Mouse (Mus musculus) spleen, adult 12 weeks (tissue): ENCODE measurements around the gene Rubcnl.

Experiments
- DNase-seq: peaks from one replicate; pipeline ENCODE4 v3.0.0; 2022; ENCODE audit warnings: low spot score

The Rubcnl gene

DNA sequence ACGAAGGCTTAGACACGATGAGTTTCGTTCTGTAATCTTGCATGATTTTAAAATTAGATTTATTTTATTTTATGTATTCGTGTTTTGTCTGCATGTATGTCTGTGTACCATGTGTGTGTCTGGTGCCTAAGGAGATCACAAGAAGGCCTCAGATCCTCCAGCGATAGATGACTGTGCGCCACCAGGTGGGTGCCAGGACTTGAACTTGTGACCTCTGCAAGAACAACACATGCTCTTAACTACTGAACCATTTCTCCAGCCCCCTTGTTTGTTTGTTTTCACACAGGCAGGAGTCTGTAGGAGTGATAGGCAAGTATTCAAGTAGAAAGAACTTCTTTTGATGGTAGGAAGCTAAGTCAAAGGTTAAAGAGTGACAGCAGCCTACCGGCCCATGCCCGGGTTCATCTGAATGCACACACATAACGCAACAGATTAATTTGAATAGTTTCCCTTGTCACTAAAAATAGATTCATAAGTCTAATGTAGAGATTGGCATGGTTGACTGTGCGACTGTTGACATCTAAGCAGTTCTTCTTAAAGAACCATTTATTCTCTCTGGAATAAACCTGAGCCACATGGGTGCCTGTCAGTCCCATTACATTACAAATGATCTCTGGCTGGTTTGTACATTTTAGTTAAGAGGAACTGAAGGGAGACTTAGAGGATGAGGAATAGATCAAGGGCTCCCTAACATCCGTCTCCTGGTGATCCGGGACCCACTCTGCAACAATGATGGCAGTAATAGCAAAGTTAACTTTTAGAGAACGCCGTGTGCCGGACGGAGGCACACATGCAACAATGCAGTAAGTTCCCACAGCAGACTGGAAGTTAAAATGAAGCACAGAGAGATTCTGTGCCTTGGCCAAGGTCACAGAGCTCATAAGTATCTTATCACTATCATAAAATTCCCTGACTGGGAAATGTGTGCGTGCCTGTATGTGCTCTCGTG, 2.3 kb downstream of the Rubcnl start:
- no peak for DNase-seq

GRCm38 (mm10) chr14:75018829-75019228, 3.0 kb downstream of the Rubcnl start:
- no peak for DNase-seq

DNA sequence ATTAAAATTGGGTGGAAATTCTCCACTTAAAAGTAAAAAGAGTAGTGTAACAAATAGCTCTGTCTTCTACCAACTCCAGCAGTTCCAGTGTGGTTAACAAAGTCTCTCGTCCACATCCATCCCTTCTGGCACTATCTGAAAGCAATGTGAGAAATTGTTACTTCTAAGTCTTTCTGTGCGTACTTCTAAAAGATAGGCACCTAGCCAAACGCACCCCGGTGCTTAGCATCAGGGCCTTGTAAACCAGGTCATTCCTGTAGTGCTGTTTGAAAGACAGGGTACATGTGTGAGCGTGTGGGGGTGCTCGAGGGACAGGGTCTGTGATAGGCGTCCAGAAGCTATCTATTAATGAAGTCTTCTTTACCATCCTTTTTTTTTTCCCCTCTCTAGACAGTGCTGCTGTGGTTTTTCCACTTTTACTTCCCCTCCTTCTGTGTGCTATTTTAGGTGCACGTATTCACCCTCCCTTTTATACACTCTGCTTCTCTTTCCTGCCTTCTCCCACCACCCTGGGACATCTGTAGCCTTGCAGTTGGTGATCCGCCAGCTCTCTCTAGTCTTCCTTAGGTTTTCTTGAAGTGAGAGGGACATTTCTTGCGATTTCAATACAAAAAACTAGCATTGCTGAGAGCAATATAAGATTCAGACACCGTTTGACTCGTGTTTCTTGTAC, 4.9 kb downstream of the Rubcnl start:
- DNase-seq = no peak

GRCm38 (mm10) chr14:75022522-75022921, 6.7 kb downstream of the Rubcnl start:
- no peak for DNase-seq

GRCm38 (mm10) chr14:75024793-75025710, 9.2 kb downstream of the Rubcnl start:
- no peak for DNase-seq

DNA sequence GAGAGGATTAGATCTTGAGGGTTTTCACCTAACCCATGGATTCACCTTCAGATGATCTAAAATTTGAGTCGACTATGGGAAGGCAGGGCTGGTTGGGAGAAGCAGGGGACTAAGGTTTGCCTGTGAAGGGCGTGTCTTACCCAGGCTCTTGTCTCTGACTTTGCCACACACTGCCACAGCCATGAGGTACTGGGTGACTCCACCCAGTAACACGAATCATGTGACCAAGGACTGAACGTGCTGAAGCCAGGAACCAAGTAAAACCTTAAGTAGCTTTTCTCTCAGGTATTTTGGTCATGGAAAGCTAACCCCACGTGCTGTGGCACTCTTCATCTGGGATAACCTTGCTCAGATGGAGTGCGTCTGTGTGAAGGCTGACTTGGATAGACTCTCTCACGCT, 14.9 kb downstream of the Rubcnl start:
- no peak for DNase-seq

GRCm38 (mm10) chr14:75031999-75032575, 16.3 kb downstream of the Rubcnl start:
- DNase-seq = no peak

- DNase-seq = no peak
These were observed 16.9 kb downstream of the Rubcnl start for GRCm38 (mm10) chr14:75032742-75033141.

- DNase-seq = no peak
These were observed 18.4 kb downstream of the Rubcnl start for GRCm38 (mm10) chr14:75034240-75034639.

- no peak for DNase-seq
These were observed 19.6 kb downstream of the Rubcnl start for GRCm38 (mm10) chr14:75035431-75035830.

GRCm38 (mm10) chr14:75045184-75045583, 29.4 kb downstream of the Rubcnl start:
- no peak for DNase-seq

- no peak for DNase-seq
These were observed 36.6 kb downstream of the Rubcnl start for GRCm38 (mm10) chr14:75052451-75052850.

- no peak for DNase-seq
These were observed 38.9 kb downstream of the Rubcnl start for GRCm38 (mm10) chr14:75054455-75055343.

- peak; percentile 5 for DNase-seq
These were observed 41.1 kb downstream of the Rubcnl start for GRCm38 (mm10) chr14:75056861-75057431.

DNA sequence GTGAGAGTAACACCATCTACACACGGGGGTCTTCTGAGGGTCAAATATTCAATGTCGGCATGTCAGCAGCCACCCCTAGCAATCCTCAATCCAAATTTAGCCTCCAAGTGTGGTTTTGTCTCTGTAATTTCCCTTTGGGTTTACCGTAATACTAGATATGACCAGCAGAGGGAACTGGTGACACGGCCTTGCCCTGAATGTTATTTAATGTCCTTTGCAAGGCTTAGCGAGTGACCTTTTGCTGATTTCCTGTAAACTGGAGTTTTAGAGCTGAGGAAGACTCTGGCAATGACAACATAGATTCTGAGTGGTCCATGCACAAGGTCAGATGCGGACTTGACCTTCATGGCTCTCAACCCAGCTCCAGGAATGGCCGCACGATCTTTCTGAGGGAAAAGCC, 44.7 kb downstream of the Rubcnl start:
- no peak for DNase-seq

DNA sequence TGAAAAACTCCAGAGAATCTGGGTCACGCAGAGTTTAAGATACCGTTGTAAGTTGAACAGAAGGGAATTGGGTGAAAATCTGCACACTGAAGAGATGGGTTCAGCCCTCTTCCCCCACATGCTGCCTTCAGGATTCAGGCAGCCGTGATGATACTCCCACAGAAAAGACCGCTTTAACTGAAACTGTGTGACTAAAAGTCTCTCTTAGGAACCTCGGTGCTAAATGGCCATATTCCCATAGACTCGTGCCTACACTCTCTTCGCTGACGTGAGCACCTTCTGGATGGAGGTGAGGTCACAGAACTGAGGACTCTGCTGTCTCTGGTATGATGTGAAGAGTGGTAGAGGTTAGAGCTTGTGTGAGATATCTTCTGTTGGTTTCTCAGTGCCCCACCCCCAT, 48.1 kb downstream of the Rubcnl start:
- no peak for DNase-seq

- no peak for DNase-seq
These were observed 48.7 kb downstream of the Rubcnl start for GRCm38 (mm10) chr14:75064520-75064919.

- no peak for DNase-seq
These were observed 49.4 kb downstream of the Rubcnl start for GRCm38 (mm10) chr14:75065211-75065610.

- DNase-seq = peak; percentile 18
These were observed 52.7 kb downstream of the Rubcnl start for GRCm38 (mm10) chr14:75068430-75069112.
